Mouse (Mus musculus): ENCODE measurements around the gene Mlc1. TPM values are rescaled to one million over a fixed set of nuclear protein-coding genes. Genes with fewer than 3 reads are reported as not detected.

Gene Mlc1
- not detected in 2 replicates for polyA plus RNA-seq (2015; fragmentation: Nextera tagmentation; extraction: Ambion mirVana)

DNA sequence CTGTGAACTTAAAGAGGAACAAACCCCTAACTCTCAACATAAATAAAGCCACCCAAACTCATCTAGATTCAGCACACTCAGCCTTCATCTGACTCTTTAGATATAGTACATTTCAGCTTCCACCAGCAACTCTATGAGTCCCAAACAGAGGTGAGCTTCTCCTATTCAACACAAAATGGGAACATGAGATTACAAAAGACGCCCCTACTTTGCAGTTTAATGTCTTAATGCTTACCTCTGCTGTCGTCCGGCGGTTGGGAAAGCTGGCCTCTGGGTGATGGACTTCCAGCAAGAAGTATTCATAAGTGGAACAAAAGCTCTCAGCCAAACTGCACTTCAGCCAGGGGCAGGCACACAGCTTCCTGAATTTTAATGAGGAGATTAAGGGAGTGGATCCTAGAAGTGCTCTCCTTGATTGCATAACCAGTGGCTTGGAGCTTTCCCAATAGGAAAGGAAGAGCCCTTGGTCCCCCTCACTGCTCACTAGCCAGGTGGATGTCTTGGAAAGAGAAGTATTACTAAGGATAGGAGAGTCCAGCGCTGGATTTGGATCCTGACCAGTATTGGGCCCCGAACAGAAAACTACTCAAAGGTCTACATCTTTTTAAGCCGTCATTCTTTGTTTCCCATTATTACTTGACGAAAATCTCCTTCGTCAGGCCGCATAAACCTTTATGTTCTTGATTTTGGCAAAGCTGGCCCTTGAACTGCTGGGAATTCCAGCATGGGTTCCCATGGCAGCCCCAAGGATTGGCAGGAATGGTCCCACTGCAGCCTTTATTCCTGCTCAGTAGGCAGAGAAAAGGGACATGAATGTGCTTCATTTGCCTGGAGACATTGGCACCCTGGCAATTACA is at the start of gene Mlc1:
Gene Mlc1, minus strand, starts transcription at position 727 of the 857 bp plus-strand sequence.
- Histone ChIP-seq H3K36me3 (ENCODE audit: control insufficient read depth, insufficient read depth, low read length) (no peaks in the 10 kb centered on the region), H3K27ac (replicated peaks) (no peak within 1 kb of the TSS), H3K4me1 (replicated peaks; ENCODE audit: control insufficient read depth, insufficient read depth) (no peaks in the 10 kb centered on the region), H3K9me3 (ENCODE audit: control insufficient read depth, low read length) (no peaks in the 10 kb centered on the region), H3K27me3 (ENCODE audit: control insufficient read depth, insufficient read depth, low read length) (no peaks in the 10 kb centered on the region), H3K4me3 (ENCODE audit: low read depth, low read length) (no peak within 1 kb of the TSS), H3K9ac (ENCODE audit: low read length) (no peak within 1 kb of the TSS), H3K4me2 (replicated peaks; ENCODE audit: low read depth) (no peak within 1 kb of the TSS)
- no peak for ATAC-seq (ENCODE audit: low FRiP score, low TSS enrichment)
- DNase-seq (ENCODE audit: low spot score) = no peak
- WGBS = 78% methylated on average over 10 of the region's 10 CpGs
- no peak for TF ChIP-seq CTCF (IDR thresholded peaks at IDR 0.05; ENCODE audit: low read depth)
- TF ChIP-seq EP300 (optimal IDR thresholded peaks at IDR 0.05) = no peak

DNA sequence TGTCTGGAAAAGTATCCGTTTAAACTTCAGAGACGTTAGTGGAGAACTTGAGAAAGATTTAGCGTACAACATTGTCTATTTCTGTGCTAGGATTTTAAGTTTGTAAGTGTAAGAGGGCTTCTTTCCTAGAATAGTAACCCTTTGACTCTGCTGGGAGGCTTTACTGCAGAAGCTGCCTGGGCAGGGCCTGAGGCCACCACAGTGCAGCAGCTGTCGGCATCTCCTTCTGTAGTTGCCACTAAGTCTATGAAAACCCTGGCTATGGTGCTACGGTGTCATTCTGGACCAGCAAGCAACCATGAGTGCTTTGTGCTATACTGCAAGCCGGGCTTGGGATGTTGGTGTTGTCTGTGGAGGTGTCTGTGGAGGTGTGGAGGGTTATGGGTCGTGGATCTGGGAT is 41.7 kb upstream of the Mlc1 start:
- TF ChIP-seq EP300 (optimal IDR thresholded peaks at IDR 0.05) = no peak
- H3K27me3 ChIP-seq (ENCODE audit: control insufficient read depth, insufficient read depth, low read length) = no peaks in the 10 kb centered on the region
- no peak overlapping the region for H3K4me3 ChIP-seq (ENCODE audit: low read depth, low read length)
- no peaks in the 10 kb centered on the region for H3K4me1 ChIP-seq (replicated peaks; ENCODE audit: control insufficient read depth, insufficient read depth)
- 78% methylated on average over 7 of the region's 7 CpGs for WGBS
- DNase-seq (ENCODE audit: low spot score) (no peak), ATAC-seq (ENCODE audit: low FRiP score, low TSS enrichment) (no peak)
- H3K9ac ChIP-seq (ENCODE audit: low read length) = no peak overlapping the region
- H3K9me3 ChIP-seq (ENCODE audit: control insufficient read depth, low read length) = no peaks in the 10 kb centered on the region
- H3K27ac ChIP-seq (replicated peaks) = no peak overlapping the region
- no peaks in the 10 kb centered on the region for H3K36me3 ChIP-seq (ENCODE audit: control insufficient read depth, insufficient read depth, low read length)
- H3K4me2 ChIP-seq (replicated peaks; ENCODE audit: low read depth) = no peak overlapping the region

DNA sequence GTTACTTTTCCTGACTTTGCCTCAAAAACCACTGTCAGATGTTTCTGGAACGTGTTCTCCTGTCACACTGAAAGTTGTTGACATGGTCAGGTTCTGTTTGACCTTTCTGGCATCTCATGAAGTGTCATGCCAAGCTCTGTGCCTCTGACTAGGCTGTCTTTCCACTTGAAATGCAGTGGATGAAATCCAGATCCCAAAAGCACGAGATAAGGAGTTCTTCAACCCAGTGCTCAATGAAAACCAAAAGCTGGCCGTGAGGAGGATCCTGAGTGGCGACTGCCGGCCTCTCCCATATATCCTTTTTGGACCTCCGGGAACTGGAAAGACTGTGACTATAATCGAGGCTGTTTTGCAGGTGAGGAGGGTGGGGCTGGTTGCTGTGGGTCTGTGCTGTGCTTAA is 41.3 kb upstream of the Mlc1 start:
- Histone ChIP-seq H3K4me2 (replicated peaks; ENCODE audit: low read depth) (no peak overlapping the region), H3K27ac (replicated peaks) (no peak overlapping the region), H3K36me3 (ENCODE audit: control insufficient read depth, insufficient read depth, low read length) (no peaks in the 10 kb centered on the region), H3K4me3 (ENCODE audit: low read depth, low read length) (no peak overlapping the region), H3K9me3 (ENCODE audit: control insufficient read depth, low read length) (no peaks in the 10 kb centered on the region), H3K9ac (ENCODE audit: low read length) (no peak overlapping the region), H3K4me1 (replicated peaks; ENCODE audit: control insufficient read depth, insufficient read depth) (no peaks in the 10 kb centered on the region), H3K27me3 (ENCODE audit: control insufficient read depth, insufficient read depth, low read length) (no peaks in the 10 kb centered on the region)
- ATAC-seq (ENCODE audit: low FRiP score, low TSS enrichment) (no peak), DNase-seq (ENCODE audit: low spot score) (no peak)
- 68% methylated on average over 7 of the region's 7 CpGs for WGBS
- TF ChIP-seq EP300 (optimal IDR thresholded peaks at IDR 0.05) (no peak), CTCF (IDR thresholded peaks at IDR 0.05; ENCODE audit: low read depth) (no peak)

DNA sequence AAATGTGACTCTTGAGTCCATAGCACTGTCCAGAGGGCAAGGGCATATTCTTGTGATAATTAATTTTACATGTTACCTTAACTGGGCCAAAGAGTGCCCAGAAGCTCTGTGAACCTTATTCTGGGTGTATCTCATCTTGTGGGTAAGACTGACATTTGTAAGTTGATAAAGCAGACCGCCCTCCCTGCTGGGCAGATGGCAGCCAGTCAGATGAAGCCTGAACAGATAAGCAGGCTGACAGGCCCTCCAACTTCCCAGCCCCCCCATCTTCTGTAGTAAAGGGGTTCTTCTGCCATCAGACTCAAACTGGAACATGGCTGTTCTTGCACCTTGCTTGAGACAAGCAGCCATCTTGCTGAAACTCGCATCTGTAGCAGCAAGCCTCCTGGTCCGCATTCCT is 37.9 kb upstream of the Mlc1 start:
- H3K36me3 ChIP-seq (ENCODE audit: control insufficient read depth, insufficient read depth, low read length) = no peaks in the 10 kb centered on the region
- H3K4me3 ChIP-seq (ENCODE audit: low read depth, low read length) = no peak overlapping the region
- no peak for ATAC-seq (ENCODE audit: low FRiP score, low TSS enrichment)
- no peaks in the 10 kb centered on the region for H3K27me3 ChIP-seq (ENCODE audit: control insufficient read depth, insufficient read depth, low read length)
- H3K4me1 ChIP-seq (replicated peaks; ENCODE audit: control insufficient read depth, insufficient read depth) = no peaks in the 10 kb centered on the region
- no peak for DNase-seq (ENCODE audit: low spot score)
- WGBS = 82% methylated on average over 3 of the region's 3 CpGs
- no peaks in the 10 kb centered on the region for H3K9me3 ChIP-seq (ENCODE audit: control insufficient read depth, low read length)
- no peak overlapping the region for H3K27ac ChIP-seq (replicated peaks)
- H3K4me2 ChIP-seq (replicated peaks; ENCODE audit: low read depth) = no peak overlapping the region
- H3K9ac ChIP-seq (ENCODE audit: low read length) = no peak overlapping the region
- TF ChIP-seq EP300 (optimal IDR thresholded peaks at IDR 0.05) (no peak), CTCF (IDR thresholded peaks at IDR 0.05; ENCODE audit: low read depth) (no peak)

DNA sequence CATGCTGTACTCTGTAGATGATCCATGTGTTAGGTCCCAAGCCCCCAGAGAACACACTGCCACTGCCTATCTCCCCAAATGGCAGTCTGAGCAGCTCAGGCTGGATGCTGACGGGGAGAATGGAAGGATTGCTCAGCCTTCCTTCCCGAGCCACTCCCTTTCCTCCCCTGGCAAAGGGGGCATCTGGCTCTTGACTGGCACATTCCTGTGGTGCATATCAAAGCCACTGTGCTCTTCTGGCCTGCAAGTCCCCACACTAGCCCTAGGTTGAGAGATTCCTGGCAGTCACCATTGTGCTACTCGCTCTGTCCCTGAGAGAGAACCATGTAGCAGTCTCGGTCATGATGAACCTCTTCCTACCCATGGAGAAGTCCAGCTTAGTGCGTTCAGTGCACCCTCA is 29.0 kb upstream of the Mlc1 start:
- ATAC-seq (ENCODE audit: low FRiP score, low TSS enrichment) (no peak), DNase-seq (ENCODE audit: low spot score) (no peak)
- no peak overlapping the region for H3K9ac ChIP-seq (ENCODE audit: low read length)
- TF ChIP-seq EP300 (optimal IDR thresholded peaks at IDR 0.05) (no peak), CTCF (IDR thresholded peaks at IDR 0.05; ENCODE audit: low read depth) (no peak)
- WGBS = 77% methylated on average over 5 of the region's 5 CpGs
- no peaks in the 10 kb centered on the region for H3K4me1 ChIP-seq (replicated peaks; ENCODE audit: control insufficient read depth, insufficient read depth)
- H3K4me2 ChIP-seq (replicated peaks; ENCODE audit: low read depth) = no peak overlapping the region
- no peaks in the 10 kb centered on the region for H3K36me3 ChIP-seq (ENCODE audit: control insufficient read depth, insufficient read depth, low read length)
- H3K4me3 ChIP-seq (ENCODE audit: low read depth, low read length) = no peak overlapping the region
- H3K27ac ChIP-seq (replicated peaks) = no peak overlapping the region
- H3K9me3 ChIP-seq (ENCODE audit: control insufficient read depth, low read length) = no peaks in the 10 kb centered on the region
- H3K27me3 ChIP-seq (ENCODE audit: control insufficient read depth, insufficient read depth, low read length) = no peaks in the 10 kb centered on the region

DNA sequence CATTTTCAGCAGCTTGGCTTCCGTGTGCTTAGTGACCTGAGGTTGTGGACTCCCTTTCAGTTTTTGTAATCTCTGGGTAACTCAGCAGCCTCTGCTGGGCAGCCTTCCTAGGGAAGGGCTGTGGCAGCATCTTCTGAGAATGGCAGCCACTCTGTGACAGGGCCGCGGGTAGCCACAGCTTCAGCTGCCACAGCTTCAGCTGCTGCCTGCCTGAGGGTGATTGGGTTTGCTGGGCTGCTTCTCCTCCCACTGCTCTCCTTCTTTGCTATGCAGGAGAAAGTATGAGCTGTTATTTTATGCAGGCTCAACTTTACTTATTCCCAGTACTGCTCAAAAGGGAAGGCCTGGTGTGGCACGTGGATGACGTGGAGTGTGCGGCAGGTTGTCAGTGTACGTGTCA is 28.2 kb upstream of the Mlc1 start:
- H3K27me3 ChIP-seq (ENCODE audit: control insufficient read depth, insufficient read depth, low read length) = no peaks in the 10 kb centered on the region
- 90% methylated on average over 7 of the region's 7 CpGs for WGBS
- TF ChIP-seq EP300 (optimal IDR thresholded peaks at IDR 0.05) (no peak), CTCF (IDR thresholded peaks at IDR 0.05; ENCODE audit: low read depth) (no peak)

More for the DNA sequence above, 28.2 kb upstream of the Mlc1 start:
- no peaks in the 10 kb centered on the region for H3K36me3 ChIP-seq (ENCODE audit: control insufficient read depth, insufficient read depth, low read length)
- no peak for ATAC-seq (ENCODE audit: low FRiP score, low TSS enrichment)
- DNase-seq (ENCODE audit: low spot score) = no peak
- no peak overlapping the region for H3K4me2 ChIP-seq (replicated peaks; ENCODE audit: low read depth)
- H3K4me3 ChIP-seq (ENCODE audit: low read depth, low read length) = no peak overlapping the region
- no peak overlapping the region for H3K9ac ChIP-seq (ENCODE audit: low read length)
- no peak overlapping the region for H3K27ac ChIP-seq (replicated peaks)
- no peaks in the 10 kb centered on the region for H3K4me1 ChIP-seq (replicated peaks; ENCODE audit: control insufficient read depth, insufficient read depth)
- H3K9me3 ChIP-seq (ENCODE audit: control insufficient read depth, low read length) = no peaks in the 10 kb centered on the region
